In the genomic region with DNA sequence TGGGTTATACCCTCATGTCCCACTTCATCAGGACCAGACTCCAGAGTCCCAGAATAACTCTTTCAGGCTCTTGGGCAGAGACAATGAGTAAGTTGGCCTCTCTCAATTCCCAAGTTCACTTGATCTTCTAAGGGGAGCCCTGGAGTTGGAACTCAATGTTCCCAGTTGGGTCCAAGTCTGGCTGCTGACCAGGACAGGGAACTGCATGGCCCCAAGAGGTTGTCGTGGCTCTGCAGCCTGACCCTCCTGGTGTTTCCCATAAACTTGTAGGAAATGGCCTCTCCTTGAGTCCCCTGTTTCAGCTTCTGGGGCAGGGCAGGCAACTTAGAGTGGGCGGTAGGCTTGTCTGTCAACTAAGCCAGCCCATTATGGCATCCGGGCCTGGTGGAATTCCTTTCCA, we compare ENCODE assay signal across 24 mouse cellular contexts.
"Had no signal": no experiment of that assay in that cellular context is flagged by ENCODE, and none has a peak within 500 bp of the region (broad histone marks: within the 10 kb centered on the region; RNA-seq: fewer than 3 reads in every experiment).

No protein-coding gene starts in this region.

- H3K36me3 ChIP-seq: heart, embryonic 13.5 days; heart, embryonic 15.5 days; intestine, embryonic 15.5 days; limb, embryonic 13.5 days; limb, embryonic 15.5 days; liver, embryonic 12.5 days had no signal

- ATAC-seq: forebrain, postnatal 0 days; hindbrain, embryonic 16.5 days; inflammation-experienced regulatory T-cells, adult 6 months; intestine, embryonic 15.5 days; intestine, postnatal 0 days; liver, embryonic 12.5 days had no signal

- H3K9me3 ChIP-seq: heart, embryonic 13.5 days; heart, embryonic 15.5 days; intestine, embryonic 15.5 days; limb, embryonic 13.5 days; limb, embryonic 15.5 days; liver, embryonic 12.5 days had no signal

- H3K9ac ChIP-seq: forebrain, postnatal 0 days; heart, embryonic 13.5 days; heart, embryonic 15.5 days; hindbrain, embryonic 14.5 days; intestine, embryonic 15.5 days; limb, embryonic 13.5 days; limb, embryonic 15.5 days; liver, embryonic 12.5 days had no signal

- DNase-seq: forebrain, postnatal 0 days; gastrocnemius, postnatal 10 days; gastrocnemius, postnatal 25 days; heart, adult 2 months; heart, postnatal 14 days; heart, postnatal 36 days; kidney, adult 18-20 months; kidney, adult 8-10 months; kidney, postnatal 10 days; kidney, postnatal 25 days; kidney, postnatal 4 days had no signal

- H3K27ac ChIP-seq: heart, adult 2 months; heart, embryonic 13.5 days; heart, embryonic 15.5 days; hindbrain, embryonic 14.5 days; intestine, embryonic 15.5 days; layer of hippocampus, adult 2 months; left cerebral cortex, adult 2 months; limb, embryonic 13.5 days; limb, embryonic 15.5 days; liver, embryonic 12.5 days had no signal

- H3K4me2 ChIP-seq: heart, embryonic 11.5 days; heart, embryonic 13.5 days; heart, embryonic 15.5 days; hindbrain, embryonic 14.5 days; intestine, embryonic 15.5 days; limb, embryonic 13.5 days; limb, embryonic 15.5 days; liver, embryonic 12.5 days had no signal

- H3K27me3 ChIP-seq: intestine, embryonic 15.5 days had no signal

- H3K4me1 ChIP-seq: intestine, embryonic 15.5 days; liver, embryonic 12.5 days had no signal

- H3K4me3 ChIP-seq: heart, adult 2 months; heart, embryonic 13.5 days; heart, embryonic 15.5 days; intestine, embryonic 15.5 days; layer of hippocampus, adult 2 months; left cerebral cortex, adult 2 months; limb, embryonic 13.5 days; limb, embryonic 15.5 days; liver, embryonic 12.5 days had no signal
